Mouse (Mus musculus): Measurements from ENCODE around the gene Zbtb46.

The Zbtb46 gene

DNA sequence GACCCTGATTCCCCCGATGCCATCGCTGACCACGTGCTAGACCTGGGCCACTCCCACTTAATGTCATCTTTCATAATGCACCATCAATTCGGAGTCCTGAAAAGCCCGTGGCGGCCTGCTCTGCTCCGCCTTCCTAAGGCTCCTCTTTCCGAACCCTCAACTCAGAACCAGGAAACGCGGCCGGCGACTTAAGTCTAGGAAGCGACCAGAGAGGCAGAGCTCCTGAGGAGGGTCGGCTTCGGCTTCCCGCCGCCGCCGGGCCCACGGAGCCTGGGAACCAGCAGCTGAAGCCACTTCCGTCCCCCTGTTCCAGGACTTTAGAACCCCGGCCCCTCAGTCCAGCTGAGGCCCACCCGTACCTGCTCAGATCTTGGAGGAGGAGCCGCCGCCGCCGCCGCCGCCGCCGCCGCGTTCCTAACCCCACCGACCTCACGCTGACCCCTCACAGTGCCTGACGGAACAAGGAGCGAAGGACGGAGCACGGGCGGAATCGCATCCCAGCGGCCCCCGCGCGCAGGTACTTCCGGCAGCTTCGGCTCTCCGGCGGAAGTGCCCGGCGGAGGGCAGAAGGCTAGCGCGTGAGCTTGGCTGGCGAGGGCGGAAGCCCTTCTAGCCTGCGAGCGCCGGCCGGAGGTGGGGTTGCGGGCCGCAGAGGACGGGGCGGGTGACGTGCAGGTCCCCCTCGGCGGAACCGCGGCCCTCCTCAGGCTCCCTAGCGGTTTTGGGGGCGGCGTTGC is 94.2 kb downstream of the Zbtb46 start, which contains the start of the genes Zgpat and Arfrp1:
Gene Zgpat, plus strand, starts transcription at position 69 of the 737 bp plus-strand sequence.
Gene Arfrp1, minus strand, starts transcription at position 545 of the 737 bp plus-strand sequence.
- peak; percentile 73 for DNase-seq (ENCODE audit: low read depth, low spot score)

DNA sequence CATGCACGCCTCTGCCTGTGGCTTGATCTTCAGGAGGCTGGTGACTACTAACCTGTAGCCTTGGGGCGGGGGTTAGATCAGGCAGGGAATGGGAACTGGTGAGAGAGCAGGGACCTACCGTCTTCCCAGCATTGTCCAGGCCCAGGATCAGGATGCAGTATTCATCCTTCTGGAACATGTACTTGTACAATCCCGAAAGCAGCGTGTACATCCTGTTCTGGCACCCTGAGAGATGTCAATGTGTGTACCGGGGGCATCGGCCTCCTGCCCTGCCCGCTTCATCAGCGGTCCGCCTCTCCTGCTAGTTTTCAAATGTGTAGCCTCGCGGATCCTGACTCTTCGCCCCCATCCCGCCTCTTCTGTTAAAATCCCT is 94.8 kb downstream of the Zbtb46 start:
- no peak for DNase-seq (ENCODE audit: low read depth, low spot score)

- no peak for DNase-seq (ENCODE audit: low read depth, low spot score)
Measured at GRCm38 (mm10) chr2:181363946-181364345, 95.3 kb downstream of the Zbtb46 start.

DNA sequence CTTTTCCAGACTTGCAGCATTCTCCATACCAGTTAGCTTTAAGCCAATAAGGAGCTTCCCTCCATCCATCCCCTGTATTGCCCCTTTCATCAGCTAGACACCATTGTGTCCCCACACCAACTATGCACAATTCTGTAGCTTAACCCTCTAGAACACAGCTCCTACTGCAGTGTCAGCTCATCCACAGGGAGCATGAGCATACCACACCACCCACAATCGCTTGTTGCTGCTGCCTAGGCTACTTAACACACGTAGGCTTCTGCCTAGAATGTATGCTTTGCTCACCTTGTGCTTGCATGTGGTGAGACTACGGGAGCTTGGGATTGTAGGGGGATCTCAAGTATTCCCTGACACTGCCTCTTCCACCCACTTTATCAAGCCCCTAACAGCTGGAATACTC is 102.4 kb downstream of the Zbtb46 start:
- DNase-seq (ENCODE audit: low read depth, low spot score), result no peak

GRCm38 (mm10) chr2:181342766-181343165 is 116.5 kb downstream of the Zbtb46 start:
- DNase-seq (ENCODE audit: low read depth, low spot score), result no peak

GRCm38 (mm10) chr2:181340426-181340825 is 118.8 kb downstream of the Zbtb46 start:
- no peak for DNase-seq (ENCODE audit: low read depth, low spot score)
